Mouse (Mus musculus) stomach, embryonic 15.5 days (tissue): Measurements from ENCODE around the gene Cactin. TPM values are rescaled to one million over a fixed set of nuclear protein-coding genes. Genes with fewer than 3 reads are reported as not detected.

Experiments used
- ATAC-seq: fragments of 200-750 bp; cut with Nextera tagmentation; 2 replicates; pipeline ENCODE4 v1.8.0; 2017; ENCODE audit warnings: low read depth, moderate number of reproducible peaks, moderate TSS enrichment; ENCODE audit not compliant: insufficient read depth, low FRiP score
- H3K27ac ChIP-seq: fragments of 300-500 bp; sonication (generic); 2 replicates; pipeline ENCODE4 v1.5.1; 2015; ENCODE audit warnings: mild to moderate bottlenecking, inconsistent platforms
- H3K27me3 ChIP-seq: fragments of 300-500 bp; sonication (generic); replicated peaks from 2 replicates; pipeline ENCODE4 v1.6.1; 2015; ENCODE audit warnings: inconsistent platforms
- H3K36me3 ChIP-seq: fragments of 300-500 bp; sonication (generic); 2 replicates; pipeline ENCODE4 v1.6.1; 2015; ENCODE audit warnings: inconsistent platforms
- H3K4me1 ChIP-seq: fragments of 300-500 bp; sonication (generic); 2 replicates; pipeline ENCODE4 v1.6.1; 2015; ENCODE audit warnings: inconsistent platforms
- H3K4me2 ChIP-seq: fragments of 300-500 bp; sonication (generic); 2 replicates; pipeline ENCODE4 v1.6.1; 2015; ENCODE audit warnings: mild to moderate bottlenecking, inconsistent platforms
- H3K4me3 ChIP-seq: fragments of 300-500 bp; sonication (generic); replicated peaks from 2 replicates; pipeline ENCODE4 v1.5.1; 2015; ENCODE audit warnings: inconsistent platforms
- H3K9ac ChIP-seq: fragments of 300-500 bp; sonication (generic); 2 replicates; pipeline ENCODE4 v1.6.1; 2015; ENCODE audit warnings: inconsistent platforms
- H3K9me3 ChIP-seq: fragments of 300-500 bp; sonication (generic); 2 replicates; pipeline ENCODE4 v1.6.1; 2016; ENCODE audit warnings: inconsistent platforms
- WGBS: fragments of 180-500 bp; shearing (Covaris S2); methylation state at CpG from one replicate; pipeline ENCODE4 v1.1.7; 2015; 5-methylcytosine and 5-hydroxymethylcytosine counted together
- polyA plus RNA-seq: library from polyadenylated mRNA; unstranded; fragments of >200 nt; fragmentation: Nextera tagmentation; extraction: Ambion mirVana; gene quantifications from 2 replicates; pipeline ENCODE4 v1.2.1, GENCODE M21; 2015

Gene Cactin
- polyA plus RNA-seq, 1 experiment from 2014 or later: 40.5 TPM

DNA sequence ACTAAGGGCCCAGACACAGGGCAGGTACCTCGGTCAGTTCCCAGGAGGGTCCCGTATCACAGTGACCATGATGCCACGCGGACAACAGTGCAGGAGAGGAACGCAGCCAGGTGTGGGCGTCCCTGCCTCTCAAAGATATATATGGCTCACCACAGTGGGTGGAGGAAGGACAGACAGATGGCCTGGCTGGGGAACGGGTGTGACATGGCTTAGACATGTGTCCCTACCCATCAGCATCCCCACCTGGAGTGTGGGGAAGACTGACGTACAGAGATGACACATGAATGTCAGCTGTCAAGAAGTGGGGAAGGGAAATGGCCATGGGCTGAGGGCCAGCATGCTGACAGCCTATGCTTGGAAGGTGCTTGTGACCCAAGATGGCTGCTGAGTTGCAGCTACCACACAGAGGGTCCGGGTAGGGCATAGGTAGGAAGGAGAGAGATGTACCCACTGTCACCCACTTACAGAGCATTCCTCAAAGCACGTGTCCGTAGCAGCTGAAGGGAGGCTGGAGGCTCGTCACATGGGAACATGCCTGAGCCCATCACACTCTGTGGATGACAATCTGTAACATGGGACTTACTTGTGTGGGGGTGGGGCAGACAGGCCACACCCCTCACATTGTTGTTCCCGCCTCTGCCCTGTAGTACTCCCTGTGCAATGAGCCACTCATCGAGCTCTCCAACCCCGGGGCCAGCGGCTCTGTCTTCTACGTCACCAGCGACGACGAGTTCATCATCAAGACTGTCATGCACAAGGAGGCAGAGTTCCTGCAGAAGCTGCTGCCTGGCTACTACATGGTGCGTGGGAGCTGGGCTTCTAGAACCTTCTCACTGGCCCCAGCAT is 13.8 kb upstream of the Cactin start:
- Histone ChIP-seq H3K27me3 (no peaks in the 10 kb centered on the region), H3K9ac (no peak overlapping the region), H3K4me2 (no peak overlapping the region), H3K4me1 (peaks cover 19% of the 10 kb centered on the region), H3K9me3 (no peaks in the 10 kb centered on the region), H3K27ac (no peak overlapping the region), H3K36me3 (peaks cover 55% of the 10 kb centered on the region), H3K4me3 (no peak overlapping the region)
- 91% methylated on average over 21 of the region's 21 CpGs for WGBS
- ATAC-seq: no peak

DNA sequence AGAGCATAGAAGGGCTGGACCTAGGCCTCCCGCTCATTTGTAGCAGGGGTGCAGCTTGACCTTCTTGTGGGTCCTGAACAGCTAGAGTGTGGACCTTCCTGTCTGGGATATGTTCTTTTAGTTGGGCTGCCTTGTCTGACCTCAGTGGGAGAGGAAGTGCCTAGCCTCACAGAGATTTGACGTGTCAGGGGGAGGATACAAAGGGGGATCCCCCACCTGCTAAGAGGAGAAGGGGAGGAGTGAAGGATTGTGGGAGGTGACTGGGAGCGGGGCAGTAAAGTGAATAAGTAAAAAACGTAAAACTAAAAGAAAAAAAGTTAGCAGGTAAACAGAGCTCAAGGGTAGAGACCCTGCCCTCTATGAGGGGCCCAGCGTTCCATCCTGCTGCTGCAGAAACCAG is 11.3 kb upstream of the Cactin start:
- no peak for ATAC-seq
- H3K9ac ChIP-seq: no peak overlapping the region
- no peak overlapping the region for H3K27ac ChIP-seq
- peaks cover 59% of the 10 kb centered on the region for H3K36me3 ChIP-seq
- H3K4me3 ChIP-seq: no peak overlapping the region
- no peaks in the 10 kb centered on the region for H3K27me3 ChIP-seq
- no peaks in the 10 kb centered on the region for H3K9me3 ChIP-seq
- WGBS: 91% methylated on average over 5 of the region's 5 CpGs
- H3K4me1 ChIP-seq: no peaks in the 10 kb centered on the region
- H3K4me2 ChIP-seq: no peak overlapping the region

DNA sequence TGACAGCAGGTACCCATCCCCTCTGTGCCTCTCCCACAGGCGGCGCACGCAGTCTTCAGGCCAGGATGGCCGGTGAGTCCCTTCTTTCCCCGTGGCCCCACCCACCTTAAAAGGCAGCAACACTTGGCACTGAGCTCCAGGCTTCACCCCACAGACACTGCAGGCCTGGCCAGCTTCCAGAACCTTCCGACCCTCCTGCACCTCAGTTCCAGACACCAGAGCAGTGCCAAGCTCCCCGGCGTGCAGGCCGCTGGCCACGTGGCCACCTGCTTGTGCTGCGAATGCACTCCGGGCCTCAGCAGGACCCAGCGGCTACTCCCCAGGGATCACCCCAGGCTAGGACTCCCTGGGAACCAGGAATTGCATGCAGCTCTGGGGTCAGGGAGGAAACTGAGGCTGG is 7.3 kb upstream of the Cactin start:
- peaks cover 44% of the 10 kb centered on the region for H3K36me3 ChIP-seq
- H3K4me3 ChIP-seq: no peak overlapping the region
- peaks cover 22% of the 10 kb centered on the region for H3K4me1 ChIP-seq
- H3K27me3 ChIP-seq: no peaks in the 10 kb centered on the region
- no peak for ATAC-seq
- no peaks in the 10 kb centered on the region for H3K9me3 ChIP-seq
- WGBS: 89% methylated on average over 13 of the region's 13 CpGs
- H3K9ac ChIP-seq: no peak overlapping the region
- H3K4me2 ChIP-seq: no peak overlapping the region
- H3K27ac ChIP-seq: no peak overlapping the region

DNA sequence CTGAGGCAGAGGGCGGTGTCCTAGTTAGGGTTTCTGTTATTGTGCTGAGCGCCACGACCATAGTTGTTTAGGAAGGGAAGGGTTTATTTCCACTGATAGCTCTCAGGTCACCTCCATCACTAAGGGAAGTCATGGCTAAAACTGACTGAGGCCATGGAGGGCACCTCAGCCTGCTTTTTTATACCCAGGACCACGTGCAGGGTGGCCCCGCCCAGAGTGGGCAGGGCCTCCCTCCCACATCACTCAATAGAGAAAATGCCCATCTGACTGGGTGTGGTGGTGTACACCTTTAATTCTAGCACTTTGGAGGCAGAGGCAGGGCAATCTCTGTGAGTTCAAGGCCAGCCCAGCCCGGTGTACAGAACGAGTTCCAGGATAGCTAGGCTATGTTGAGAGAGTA is 6.7 kb upstream of the Cactin start:
- Histone ChIP-seq H3K27ac (no peak overlapping the region), H3K9ac (no peak overlapping the region), H3K4me2 (no peak overlapping the region), H3K36me3 (peaks cover 40% of the 10 kb centered on the region), H3K4me3 (no peak overlapping the region), H3K4me1 (peaks cover 28% of the 10 kb centered on the region), H3K9me3 (no peaks in the 10 kb centered on the region), H3K27me3 (no peaks in the 10 kb centered on the region)
- ATAC-seq: no peak
- WGBS: 75% methylated on average over 7 of the region's 7 CpGs

DNA sequence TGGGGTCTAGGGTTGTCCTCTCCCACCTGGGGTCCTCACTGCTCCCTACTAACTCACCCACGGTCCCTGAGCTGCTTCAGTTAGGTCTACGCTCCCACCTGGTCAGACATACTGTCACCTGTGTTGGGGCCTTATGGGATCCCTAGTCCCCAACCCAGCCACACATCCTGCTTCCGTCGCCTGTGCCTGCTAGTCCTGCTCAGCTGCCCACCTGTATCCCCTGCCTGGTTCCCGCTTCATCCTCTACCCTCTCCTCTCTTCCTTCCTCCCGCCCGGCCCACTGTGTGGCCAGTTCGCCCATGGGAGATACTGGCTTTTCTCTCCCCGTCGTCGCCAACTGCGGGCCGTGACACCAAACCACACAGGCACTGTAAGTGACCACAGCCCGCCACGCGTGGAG is 5.3 kb upstream of the Cactin start:
- 94% methylated on average over 16 of the region's 16 CpGs for WGBS
- Histone ChIP-seq H3K4me2 (no peak overlapping the region), H3K4me3 (no peak overlapping the region), H3K36me3 (peaks cover 32% of the 10 kb centered on the region), H3K4me1 (peaks cover 36% of the 10 kb centered on the region), H3K9me3 (no peaks in the 10 kb centered on the region), H3K27me3 (no peaks in the 10 kb centered on the region), H3K9ac (no peak overlapping the region), H3K27ac (no peak overlapping the region)
- ATAC-seq: no peak

DNA sequence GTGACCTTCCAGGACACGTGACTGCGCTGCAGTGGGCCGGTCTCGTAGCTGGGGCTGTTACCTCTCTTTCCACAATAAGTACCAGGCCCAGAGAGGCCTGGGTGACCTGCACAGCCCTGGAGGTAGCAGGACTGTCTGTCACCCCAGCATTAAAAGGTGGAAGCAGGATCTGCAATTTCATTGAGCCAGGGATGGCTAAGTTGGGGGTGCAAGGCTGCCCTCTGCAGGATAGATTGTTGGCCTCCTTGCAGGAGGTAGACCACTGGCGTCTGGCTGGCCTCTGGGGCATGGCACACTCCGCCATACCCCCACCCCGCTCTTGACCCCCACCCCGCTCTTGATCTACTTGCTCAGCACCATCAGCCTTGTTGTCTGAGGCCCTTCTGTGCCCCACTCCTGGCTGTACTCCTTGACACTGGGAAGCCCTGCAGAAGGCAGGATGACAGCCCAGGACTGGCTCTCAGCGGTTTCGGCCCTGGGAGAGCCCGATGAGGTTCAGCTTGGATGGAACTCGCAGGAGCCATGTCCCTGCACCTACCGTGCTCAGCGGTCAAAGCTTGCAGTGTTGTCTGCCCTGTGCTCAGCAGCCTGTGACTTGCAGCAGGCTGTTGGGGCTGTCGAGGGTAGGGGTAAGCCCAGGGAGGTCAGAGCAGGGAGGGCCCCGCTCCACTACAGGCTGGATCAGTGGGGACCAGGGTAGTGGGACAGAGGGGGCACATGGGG is 4.4 kb upstream of the Cactin start:
- Histone ChIP-seq H3K27ac (peak overlapping the region; percentile 65), H3K4me2 (peak overlapping the region; percentile 55), H3K36me3 (peaks cover 25% of the 10 kb centered on the region), H3K9me3 (no peaks in the 10 kb centered on the region), H3K4me1 (peaks cover 36% of the 10 kb centered on the region), H3K4me3 (peak overlapping the region; percentile 28), H3K27me3 (no peaks in the 10 kb centered on the region), H3K9ac (peak overlapping the region; percentile 13; the same call in 1 of the 2 replicates)
- no peak for ATAC-seq
- 50% methylated on average over 16 of the region's 16 CpGs for WGBS

DNA sequence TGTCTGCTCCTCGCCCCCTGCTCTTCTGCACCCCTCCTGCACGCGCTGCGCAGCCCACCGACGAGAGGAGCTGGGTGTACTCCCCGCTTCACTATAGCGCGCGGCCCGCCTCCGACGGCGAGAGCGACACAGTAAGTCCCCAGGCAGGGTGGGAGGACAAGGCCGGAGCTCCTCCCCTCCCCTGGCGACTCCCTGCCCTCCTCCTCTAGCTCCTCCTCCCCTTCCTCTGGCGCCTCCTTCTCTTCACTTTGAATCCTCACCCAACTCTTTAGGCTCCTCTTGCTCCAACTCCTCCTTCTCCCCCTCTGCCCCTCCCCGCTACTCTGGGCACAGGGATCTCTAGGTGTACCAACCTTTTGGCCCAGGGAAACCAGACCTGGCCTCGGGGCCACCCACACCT is 3.6 kb upstream of the Cactin start:
- peaks cover 21% of the 10 kb centered on the region for H3K36me3 ChIP-seq
- ATAC-seq: no peak
- 17% methylated on average over 20 of the region's 20 CpGs for whole genome bisulfite sequencing
- H3K4me2 ChIP-seq: peak overlapping the region; percentile 55
- H3K4me3 ChIP-seq: peak overlapping the region; percentile 28
- peak overlapping the region; percentile 65; the same call in 1 of the 2 replicates for H3K27ac ChIP-seq
- H3K9me3 ChIP-seq: no peaks in the 10 kb centered on the region
- H3K9ac ChIP-seq: peak overlapping the region; percentile 13; the same call in 1 of the 2 replicates
- no peaks in the 10 kb centered on the region for H3K27me3 ChIP-seq
- H3K4me1 ChIP-seq: peaks cover 42% of the 10 kb centered on the region

DNA sequence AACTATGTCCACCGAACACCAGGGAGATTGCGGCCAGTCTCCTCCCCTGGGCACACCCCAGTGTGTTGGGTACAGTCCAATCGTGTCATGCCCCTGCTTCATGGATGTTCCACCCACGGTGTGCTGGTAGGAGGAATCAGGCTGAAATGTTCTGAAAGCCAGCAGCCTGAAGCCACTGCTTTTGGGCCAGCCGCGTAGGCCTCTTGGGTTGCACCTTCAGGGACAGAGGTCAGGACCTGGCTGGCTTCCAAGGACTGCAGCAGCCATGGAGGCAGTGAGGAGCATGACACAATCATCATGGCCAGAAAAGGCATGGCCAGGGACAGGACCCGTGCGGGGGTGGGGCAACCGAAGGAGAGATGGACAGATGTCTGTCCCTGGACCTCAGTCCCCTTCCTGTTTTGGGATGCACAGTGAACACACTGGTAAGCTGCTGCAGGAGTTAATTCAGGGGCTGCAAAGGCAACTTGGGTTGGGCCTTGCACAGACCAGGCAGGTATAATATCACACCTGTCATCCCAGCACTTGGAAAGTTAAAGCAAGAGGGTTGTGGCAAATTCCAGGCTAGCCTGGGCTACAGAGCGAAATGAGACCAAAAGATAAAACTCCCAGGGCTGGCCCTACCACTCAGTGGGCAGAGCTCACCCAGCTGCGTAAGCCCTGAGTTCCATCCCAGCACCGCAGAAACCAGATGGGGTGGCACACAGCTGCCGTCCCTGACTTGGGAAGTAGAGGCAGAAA is 2.1 kb upstream of the Cactin start:
- 87% methylated on average over 13 of the region's 13 CpGs for WGBS
- no peaks in the 10 kb centered on the region for H3K9me3 ChIP-seq
- peak overlapping the region; percentile 92; the same call in 1 of the 2 replicates for H3K27ac ChIP-seq
- ATAC-seq: no peak
- no peaks in the 10 kb centered on the region for H3K27me3 ChIP-seq
- H3K4me1 ChIP-seq: peaks cover 46% of the 10 kb centered on the region
- H3K4me2 ChIP-seq: peak overlapping the region; percentile 78
- peak overlapping the region; percentile 99; the same call in 1 of the 2 replicates for H3K4me3 ChIP-seq
- H3K36me3 ChIP-seq: peaks cover 30% of the 10 kb centered on the region
- H3K9ac ChIP-seq: 0 out of 2 replicates have a peak overlapping the region, but pooled peaks have one; percentile 10

DNA sequence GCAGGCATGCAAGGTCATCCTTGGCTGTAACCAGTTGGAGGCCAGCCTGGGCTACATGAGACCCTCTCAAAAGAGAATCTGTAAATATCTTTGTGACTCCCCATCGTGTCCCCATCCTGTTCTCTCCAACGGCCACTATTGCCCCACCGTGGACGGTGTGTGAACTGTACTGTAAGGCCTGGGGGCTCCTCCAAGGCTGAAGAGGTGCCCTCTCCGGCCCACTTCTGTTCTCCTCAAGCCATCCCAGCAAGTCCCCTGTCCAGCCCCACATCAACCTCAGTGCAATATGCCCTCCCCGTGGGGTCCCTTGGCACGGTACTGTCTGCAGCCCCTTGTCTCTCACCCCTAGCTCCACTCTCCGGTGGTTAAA is 1.6 kb upstream of the Cactin start:
- H3K9ac ChIP-seq: peak overlapping the region; percentile 10; the same call in 1 of the 2 replicates
- no peak for ATAC-seq
- H3K36me3 ChIP-seq: peaks cover 35% of the 10 kb centered on the region
- no peaks in the 10 kb centered on the region for H3K9me3 ChIP-seq
- H3K4me2 ChIP-seq: peak overlapping the region; percentile 78
- H3K27ac ChIP-seq: peak overlapping the region; percentile 92
- H3K4me3 ChIP-seq: peak overlapping the region; percentile 99
- H3K27me3 ChIP-seq: no peaks in the 10 kb centered on the region
- peaks cover 46% of the 10 kb centered on the region for H3K4me1 ChIP-seq
- 26% methylated on average over 8 of the region's 8 CpGs for WGBS

DNA sequence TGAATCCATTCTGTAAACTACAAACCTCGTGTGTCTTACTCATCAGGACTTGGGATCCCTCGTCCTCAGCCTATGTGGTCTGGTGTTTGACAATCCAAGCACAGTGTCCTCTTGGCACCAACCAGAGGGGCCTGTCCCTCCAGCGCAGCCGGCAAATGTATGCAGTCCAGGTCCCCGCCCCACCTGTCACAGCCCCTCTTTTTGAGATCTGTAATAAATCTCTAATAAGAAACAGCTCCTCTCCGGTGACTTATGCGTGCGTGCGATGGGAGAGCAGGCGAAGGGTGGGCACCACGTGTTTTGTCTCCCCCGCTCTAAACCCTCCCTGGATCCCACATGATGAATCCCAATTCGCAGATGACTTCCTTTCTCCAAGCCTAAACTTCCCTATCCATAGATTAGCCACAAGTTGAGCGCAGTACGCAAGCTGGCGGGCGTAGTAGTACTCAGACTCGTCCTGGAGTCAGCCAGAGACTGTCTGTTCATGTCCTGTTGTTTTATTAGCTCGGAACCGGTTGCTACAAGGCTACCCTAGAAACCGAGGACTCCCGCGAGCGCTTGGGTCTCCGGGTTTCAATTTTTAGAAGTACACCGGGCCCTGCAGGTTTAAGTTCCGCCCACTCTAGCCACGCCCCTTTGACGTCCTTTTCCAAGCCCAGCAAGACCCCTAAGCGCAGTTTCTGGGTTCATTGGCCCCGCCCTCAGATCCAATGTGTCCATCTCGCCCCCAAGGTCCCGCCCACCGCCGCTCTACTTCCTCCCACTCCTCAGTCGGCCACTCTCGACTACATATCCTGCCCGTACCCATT is 958 bp upstream of the Cactin start:
- Histone ChIP-seq H3K9ac (peak overlapping the region; percentile 10; the same call in 1 of the 2 replicates), H3K27me3 (no peaks in the 10 kb centered on the region), H3K36me3 (peaks cover 41% of the 10 kb centered on the region), H3K9me3 (no peaks in the 10 kb centered on the region), H3K27ac (peak overlapping the region; percentile 92), H3K4me2 (peak overlapping the region; percentile 78), H3K4me3 (peak overlapping the region; percentile 99), H3K4me1 (peaks cover 46% of the 10 kb centered on the region)
- under 1% methylated on average over 38 of the region's 38 CpGs for WGBS
- no peak; the same call in 1 of the 2 replicates for ATAC-seq

DNA sequence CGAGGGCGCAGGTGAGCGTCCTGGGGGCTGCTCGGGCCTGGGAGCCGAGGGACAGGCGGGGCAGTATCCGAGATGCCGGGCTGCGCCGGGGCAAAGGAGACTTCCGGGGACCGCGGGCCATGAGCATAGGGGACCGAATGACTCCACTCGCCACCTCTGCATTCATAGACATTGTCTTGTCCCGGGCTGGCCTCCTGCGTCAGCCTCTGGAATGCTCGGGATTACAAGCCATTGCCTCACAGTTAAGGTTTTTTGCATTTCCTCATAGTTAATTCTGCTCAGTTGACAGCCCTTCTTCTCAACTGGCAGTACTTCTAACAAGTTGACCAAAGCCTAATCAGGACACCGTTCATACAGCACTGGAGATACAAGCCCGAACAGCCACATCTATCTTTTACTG is 533 bp downstream of the Cactin start:
- Histone ChIP-seq H3K27me3 (no peaks in the 10 kb centered on the region), H3K9me3 (no peaks in the 10 kb centered on the region), H3K4me2 (peak overlapping the region; percentile 65), H3K4me1 (peaks cover 40% of the 10 kb centered on the region), H3K36me3 (peaks cover 52% of the 10 kb centered on the region), H3K27ac (peak overlapping the region; percentile 92), H3K4me3 (peak overlapping the region; percentile 99), H3K9ac (peak overlapping the region; percentile 92)
- 2% methylated on average over 20 of the region's 20 CpGs for WGBS
- ATAC-seq: no peak
